Mouse (Mus musculus): ENCODE results near the gene Synj1. TPM values are rescaled to one million over a fixed set of nuclear protein-coding genes. Genes with fewer than 3 reads are reported as not detected.

Gene Synj1
- 151 and 159 TPM in 2 replicates for polyA plus RNA-seq (2012; rRNA removed)

DNA sequence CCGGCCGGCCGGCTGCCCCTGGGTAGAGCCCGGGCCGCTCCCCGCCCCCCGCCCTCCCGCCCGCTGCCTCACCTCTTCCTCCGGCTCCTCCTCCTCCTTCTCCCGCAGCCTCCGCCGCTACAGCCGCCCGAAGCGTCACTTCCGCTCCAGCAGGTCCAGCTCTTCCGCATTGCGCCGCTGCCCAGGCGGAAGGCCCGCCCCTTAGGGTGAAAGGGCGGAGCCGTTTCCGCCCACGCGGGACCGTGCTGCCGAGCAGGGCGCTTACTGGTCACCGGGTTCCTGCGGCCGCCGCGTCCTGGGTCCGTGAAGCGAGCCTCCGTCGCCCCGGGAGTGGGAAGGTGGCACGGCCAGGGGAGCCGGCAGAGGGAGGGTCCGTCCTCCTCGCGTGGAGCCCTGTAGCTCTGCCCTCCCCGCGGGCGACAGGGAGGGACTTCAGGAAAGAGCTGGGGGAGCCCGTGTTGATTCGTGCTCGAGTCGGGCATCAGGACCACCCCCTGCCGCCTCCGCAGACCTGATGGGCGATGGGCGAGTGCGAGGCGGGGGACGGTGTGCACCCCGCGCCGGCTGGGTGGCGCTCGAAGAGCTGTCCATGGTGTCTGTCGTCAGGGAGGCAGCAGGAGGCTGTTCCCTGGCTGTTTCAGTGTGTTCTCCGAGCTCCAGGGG lies at the start of gene Synj1:
Gene Synj1 (minus strand): TSS at position 288 of the 663 bp plus-strand sequence.
- TF ChIP-seq CTCF (IDR thresholded peaks at IDR 0.05; ENCODE audit: borderline replicate concordance, insufficient read depth, low read depth, low read length) = no peak; the same call in 1 of the 2 replicates
- peak; percentile 93 for TF ChIP-seq POLR2A (IDR thresholded peaks at IDR 0.05; ENCODE audit: borderline replicate concordance, insufficient read depth, low read length)
- peaks cover 5% of the 10 kb centered on the region for H3K4me1 ChIP-seq (ENCODE audit: control insufficient read depth, insufficient read depth, low read length)
- H3K27me3 ChIP-seq (ENCODE audit: control insufficient read depth, insufficient read depth, low read length) = no peaks in the 10 kb centered on the region
- H3K27ac ChIP-seq (ENCODE audit: insufficient read depth, low read length) = peak within 1 kb of the TSS; percentile 88
- H3K4me3 ChIP-seq (replicated peaks; ENCODE audit: insufficient read depth, low read depth, low read length) = peak within 1 kb of the TSS; percentile 73
- DNase-seq = peak; percentile 94 to 95
- WGBS = under 1% methylated on average over 64 of the region's 66 CpGs

DNA sequence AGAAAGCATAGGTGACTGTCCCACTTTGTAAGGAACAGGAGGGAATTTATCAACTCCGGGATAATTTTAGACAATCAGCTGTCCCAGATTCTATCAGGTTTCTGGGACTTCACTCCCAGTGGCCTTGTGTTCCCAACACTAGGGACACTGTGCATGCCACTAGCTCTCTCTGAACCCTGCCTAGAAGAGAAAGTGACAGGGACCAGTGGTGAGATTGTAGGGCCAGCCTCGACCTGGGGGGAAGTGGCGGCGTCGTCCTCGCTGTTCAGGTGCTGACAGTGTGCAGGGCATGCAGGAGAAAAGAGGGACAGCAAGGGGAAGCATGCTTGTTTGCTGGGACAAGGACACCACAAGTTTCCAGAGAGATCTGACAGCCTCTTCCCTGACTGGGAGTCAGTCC lies 46.6 kb upstream of the Synj1 start:
- 80% methylated on average over 6 of the region's 6 CpGs for WGBS
- 0 out of 2 replicates have a peak, but pooled peaks cover 4% of the 10 kb centered on the region for H3K4me1 ChIP-seq (ENCODE audit: control insufficient read depth, insufficient read depth, low read length)
- DNase-seq = no peak
- H3K4me3 ChIP-seq (replicated peaks; ENCODE audit: insufficient read depth, low read depth, low read length) = no peak overlapping the region
- TF ChIP-seq POLR2A (IDR thresholded peaks at IDR 0.05; ENCODE audit: borderline replicate concordance, insufficient read depth, low read length) (no peak), CTCF (IDR thresholded peaks at IDR 0.05; ENCODE audit: borderline replicate concordance, insufficient read depth, low read depth, low read length) (no peak)
- H3K27me3 ChIP-seq (ENCODE audit: control insufficient read depth, insufficient read depth, low read length) = no peaks in the 10 kb centered on the region
- H3K27ac ChIP-seq (ENCODE audit: insufficient read depth, low read length) = no peak overlapping the region

- Histone ChIP-seq H3K4me1 (ENCODE audit: control insufficient read depth, insufficient read depth, low read length) (0 out of 2 replicates have a peak, but pooled peaks cover 4% of the 10 kb centered on the region), H3K27me3 (ENCODE audit: control insufficient read depth, insufficient read depth, low read length) (no peaks in the 10 kb centered on the region), H3K27ac (ENCODE audit: insufficient read depth, low read length) (no peak overlapping the region), H3K4me3 (replicated peaks; ENCODE audit: insufficient read depth, low read depth, low read length) (no peak overlapping the region)
- TF ChIP-seq CTCF (IDR thresholded peaks at IDR 0.05; ENCODE audit: borderline replicate concordance, insufficient read depth, low read depth, low read length) (no peak), POLR2A (IDR thresholded peaks at IDR 0.05; ENCODE audit: borderline replicate concordance, insufficient read depth, low read length) (no peak)
- no peak for DNase-seq
- WGBS = 95% methylated on average over 4 of the region's 4 CpGs
Observed at GRCm38 (mm10) chr16:91057261-91057660, 46.2 kb upstream of the Synj1 start.

GRCm38 (mm10) chr16:91056043-91056821 lies 45.1 kb upstream of the Synj1 start:
- Histone ChIP-seq H3K4me1 (ENCODE audit: control insufficient read depth, insufficient read depth, low read length) (0 out of 2 replicates have a peak, but pooled peaks cover 4% of the 10 kb centered on the region), H3K4me3 (replicated peaks; ENCODE audit: insufficient read depth, low read depth, low read length) (no peak overlapping the region), H3K27me3 (ENCODE audit: control insufficient read depth, insufficient read depth, low read length) (no peaks in the 10 kb centered on the region), H3K27ac (ENCODE audit: insufficient read depth, low read length) (0 out of 2 replicates have a peak overlapping the region, but pooled peaks have one; percentile 31)
- TF ChIP-seq POLR2A (IDR thresholded peaks at IDR 0.05; ENCODE audit: borderline replicate concordance, insufficient read depth, low read length) (no peak), CTCF (IDR thresholded peaks at IDR 0.05; ENCODE audit: borderline replicate concordance, insufficient read depth, low read depth, low read length) (no peak)
- no peak for DNase-seq
- WGBS = 46% methylated on average over 16 of the region's 16 CpGs

DNA sequence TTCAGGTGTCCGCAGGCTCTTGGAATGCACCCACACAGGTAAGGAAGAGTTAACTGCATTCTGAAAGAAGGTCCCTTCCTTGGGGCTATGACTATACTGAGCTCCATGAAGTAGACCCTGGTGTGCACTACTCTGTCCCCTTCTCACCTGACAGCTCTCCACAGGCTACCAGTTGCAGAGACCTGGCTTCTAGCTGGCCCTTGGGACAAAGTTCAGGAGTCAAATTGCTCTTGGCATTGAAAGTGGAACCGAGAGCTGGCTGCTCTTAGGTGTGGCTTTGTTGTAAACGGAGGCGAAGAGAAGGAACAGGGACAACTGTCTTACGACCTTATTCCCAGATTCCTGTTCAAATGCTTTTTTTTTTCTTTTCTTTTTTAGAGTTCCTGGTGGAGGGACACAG lies 44.0 kb upstream of the Synj1 start:
- 80% methylated on average over 5 of the region's 5 CpGs for WGBS

GRCm38 (mm10) chr16:91053599-91053998 lies 42.5 kb upstream of the Synj1 start:
- Histone ChIP-seq H3K27me3 (ENCODE audit: control insufficient read depth, insufficient read depth, low read length) (no peaks in the 10 kb centered on the region), H3K27ac (ENCODE audit: insufficient read depth, low read length) (no peak overlapping the region), H3K4me1 (ENCODE audit: control insufficient read depth, insufficient read depth, low read length) (0 out of 2 replicates have a peak, but pooled peaks cover 4% of the 10 kb centered on the region), H3K4me3 (replicated peaks; ENCODE audit: insufficient read depth, low read depth, low read length) (no peak overlapping the region)
- DNase-seq = peak in 1 of 2 experiments; percentile 47
- WGBS = 16% methylated on average over 8 of the region's 8 CpGs
- TF ChIP-seq CTCF (IDR thresholded peaks at IDR 0.05; ENCODE audit: borderline replicate concordance, insufficient read depth, low read depth, low read length) (no peak), POLR2A (IDR thresholded peaks at IDR 0.05; ENCODE audit: borderline replicate concordance, insufficient read depth, low read length) (no peak)

More for the DNA sequence above, 44.0 kb upstream of the Synj1 start:
- no peak for TF ChIP-seq CTCF (IDR thresholded peaks at IDR 0.05; ENCODE audit: borderline replicate concordance, insufficient read depth, low read depth, low read length)
- no peak for TF ChIP-seq POLR2A (IDR thresholded peaks at IDR 0.05; ENCODE audit: borderline replicate concordance, insufficient read depth, low read length)
- no peak for DNase-seq
- Histone ChIP-seq H3K4me3 (replicated peaks; ENCODE audit: insufficient read depth, low read depth, low read length) (no peak overlapping the region), H3K4me1 (ENCODE audit: control insufficient read depth, insufficient read depth, low read length) (0 out of 2 replicates have a peak, but pooled peaks cover 4% of the 10 kb centered on the region), H3K27me3 (ENCODE audit: control insufficient read depth, insufficient read depth, low read length) (no peaks in the 10 kb centered on the region), H3K27ac (ENCODE audit: insufficient read depth, low read length) (no peak overlapping the region)

- WGBS = 60% methylated on average over 8 of the region's 8 CpGs
- TF ChIP-seq POLR2A (IDR thresholded peaks at IDR 0.05; ENCODE audit: borderline replicate concordance, insufficient read depth, low read length) (no peak), CTCF (IDR thresholded peaks at IDR 0.05; ENCODE audit: borderline replicate concordance, insufficient read depth, low read depth, low read length) (peak; percentile 45; the same call in 1 of the 2 replicates)
- H3K27ac ChIP-seq (ENCODE audit: insufficient read depth, low read length) = no peak overlapping the region
- no peaks in the 10 kb centered on the region for H3K4me1 ChIP-seq (ENCODE audit: control insufficient read depth, insufficient read depth, low read length)
- no peak overlapping the region for H3K4me3 ChIP-seq (replicated peaks; ENCODE audit: insufficient read depth, low read depth, low read length)
- peak; percentile 42 to 56 for DNase-seq
- H3K27me3 ChIP-seq (ENCODE audit: control insufficient read depth, insufficient read depth, low read length) = no peaks in the 10 kb centered on the region
Observed at GRCm38 (mm10) chr16:91045511-91045910, 34.4 kb upstream of the Synj1 start.
